Mouse (Mus musculus): ENCODE measurements around the gene Mctp1. TPM values are rescaled to one million over a fixed set of nuclear protein-coding genes. Genes with fewer than 3 reads are reported as not detected.
A peak's percentile ranks its signal among the peaks of the same experiment; 100 is the strongest.

Gene Mctp1
- total and polyA plus RNA-seq, 3 experiments = not detected

- Histone ChIP-seq H3K79me2 (ENCODE audit: control insufficient read depth, insufficient read depth, low read length, poor library complexity) (no peaks in the 10 kb centered on the region), H3K4me3 (ENCODE audit: control insufficient read depth in 1 of 2, insufficient read depth in 1 of 2, low read depth in 2 of 2, low read length in 2 of 2) (no peak overlapping the region), H3K4me1 (ENCODE audit: control insufficient read depth in 1 of 2, insufficient read depth in 2 of 2, low read length in 2 of 2) (peaks cover 14 to 17% of the 10 kb centered on the region in 2 experiments), H3K27ac (ENCODE audit: control insufficient read depth, low read depth, low read length) (peak overlapping the region; percentile 64), H3K9ac (ENCODE audit: control insufficient read depth, low read depth, low read length, poor library complexity, severe bottlenecking) (0 out of 2 replicates have a peak overlapping the region, but pooled peaks have one; percentile 18), H3K36me3 (ENCODE audit: control insufficient read depth in 1 of 2, insufficient read depth in 2 of 2, low read length in 2 of 2) (peaks cover 0 to 25% of the 10 kb centered on the region in 2 experiments; a peak in 2 of 4 replicates), H3K27me3 (ENCODE audit: control insufficient read depth in 1 of 2, insufficient read depth in 2 of 2, low read length in 2 of 2) (no peaks in the 10 kb centered on the region), H3K9me3 (replicated peaks; ENCODE audit: insufficient read depth, low read length) (no peaks in the 10 kb centered on the region)
- no peak for TF ChIP-seq MYC (IDR thresholded peaks at IDR 0.05; ENCODE audit: low read depth, low read length)
- no peak for TF ChIP-seq USF2 (IDR thresholded peaks at IDR 0.05; ENCODE audit: borderline replicate concordance in 1 of 2, insufficient read depth in 1 of 2, low read depth in 1 of 2, low read length in 2 of 2)
- no peak for TF ChIP-seq GABPA (IDR thresholded peaks at IDR 0.05; ENCODE audit: low read depth, low read length)
- TF ChIP-seq EP300 (IDR thresholded peaks at IDR 0.05; ENCODE audit: low read depth in 1 of 2, low read length in 2 of 2) = no peak
- no peak for TF ChIP-seq TAL1 (IDR thresholded peaks at IDR 0.05; ENCODE audit: low read length)
- TF ChIP-seq ZNF384 (IDR thresholded peaks at IDR 0.05; ENCODE audit: low read depth, low read length) = no peak
- TF ChIP-seq BHLHE40 (IDR thresholded peaks at IDR 0.05; ENCODE audit: borderline replicate concordance, low read depth, low read length) = no peak
- TF ChIP-seq POLR2AphosphoS2 (IDR thresholded peaks at IDR 0.05; ENCODE audit: low read length) = no peak
- no peak for TF ChIP-seq SIN3A (IDR thresholded peaks at IDR 0.05; ENCODE audit: low read length)
- TF ChIP-seq UBTF (IDR thresholded peaks at IDR 0.05; ENCODE audit: borderline replicate concordance, insufficient read depth, low read depth, low read length) = no peak
- TF ChIP-seq E2F4 (IDR thresholded peaks at IDR 0.05; ENCODE audit: borderline replicate concordance, low read depth, low read length) = no peak
- no peak for TF ChIP-seq CTCF (IDR thresholded peaks at IDR 0.05 in 2 of 3, conservative IDR thresholded peaks at IDR 0.05 in 1 of 3; ENCODE audit: control insufficient read depth in 1 of 3, insufficient read depth in 1 of 3, low read depth in 2 of 3, low read length in 3 of 3, poor library complexity in 1 of 3, severe bottlenecking in 1 of 3)
- no peak for TF ChIP-seq TBP (IDR thresholded peaks at IDR 0.05; ENCODE audit: low read depth, low read length)
- no peak for TF ChIP-seq MAFK (IDR thresholded peaks at IDR 0.05; ENCODE audit: borderline replicate concordance, low read depth, low read length)
- TF ChIP-seq CHD1 (IDR thresholded peaks at IDR 0.05; ENCODE audit: low read depth, low read length) = no peak
- TF ChIP-seq MYB (IDR thresholded peaks at IDR 0.05; ENCODE audit: low read depth, low read length) = no peak
- TF ChIP-seq ZC3H11A (IDR thresholded peaks at IDR 0.05; ENCODE audit: low read depth, low read length) = no peak
- no peak for TF ChIP-seq RAD21 (IDR thresholded peaks at IDR 0.05; ENCODE audit: low read depth, low read length)
- peak; percentile 45 for DNase-seq (ENCODE audit: low read depth, low spot score)
Measured at GRCm38 (mm10) chr13:76420111-76420510, 35.8 kb downstream of the Mctp1 start.

- no peak overlapping the region for H3K27ac ChIP-seq (ENCODE audit: control insufficient read depth, low read depth, low read length)
- no peaks in the 10 kb centered on the region for H3K9me3 ChIP-seq (replicated peaks; ENCODE audit: insufficient read depth, low read length)
- no peak overlapping the region for H3K4me3 ChIP-seq (ENCODE audit: control insufficient read depth in 1 of 2, insufficient read depth in 1 of 2, low read depth in 2 of 2, low read length in 2 of 2)
- H3K79me2 ChIP-seq (ENCODE audit: control insufficient read depth, insufficient read depth, low read length, poor library complexity) = no peaks in the 10 kb centered on the region
- DNase-seq (ENCODE audit: low read depth, low spot score) = peak; percentile 79
- H3K9ac ChIP-seq (ENCODE audit: control insufficient read depth, low read depth, low read length, poor library complexity, severe bottlenecking) = no peak overlapping the region
- peaks cover 0 to 25% of the 10 kb centered on the region in 2 experiments; a peak in 2 of 4 replicates for H3K36me3 ChIP-seq (ENCODE audit: control insufficient read depth in 1 of 2, insufficient read depth in 2 of 2, low read length in 2 of 2)
- H3K4me1 ChIP-seq (ENCODE audit: control insufficient read depth in 1 of 2, insufficient read depth in 2 of 2, low read length in 2 of 2) = peaks cover 14 to 17% of the 10 kb centered on the region in 2 experiments
- no peaks in the 10 kb centered on the region for H3K27me3 ChIP-seq (ENCODE audit: control insufficient read depth in 1 of 2, insufficient read depth in 2 of 2, low read length in 2 of 2)
- TF ChIP-seq RCOR1 (IDR thresholded peaks at IDR 0.05; ENCODE audit: low read depth, low read length) (peak; percentile 97), CHD2 (IDR thresholded peaks at IDR 0.05; ENCODE audit: low read length) (no peak), TCF12 (IDR thresholded peaks at IDR 0.05; ENCODE audit: low read depth, low read length) (peak; percentile 94), ETS1 (IDR thresholded peaks at IDR 0.05; ENCODE audit: low read depth, low read length) (peak; percentile 73; the same call in 1 of the 2 replicates), GABPA (IDR thresholded peaks at IDR 0.05; ENCODE audit: low read depth, low read length) (no peak), EP300 (IDR thresholded peaks at IDR 0.05; ENCODE audit: low read depth in 1 of 2, low read length in 2 of 2) (peak; percentile 93 to 97), GATA1 (IDR thresholded peaks at IDR 0.05; ENCODE audit: low read depth, low read length) (peak; percentile 97), BHLHE40 (IDR thresholded peaks at IDR 0.05; ENCODE audit: borderline replicate concordance, low read depth, low read length) (peak; percentile 47; the same call in 1 of the 2 replicates), MXI1 (IDR thresholded peaks at IDR 0.05; ENCODE audit: low read depth, low read length) (no peak), MAFK (IDR thresholded peaks at IDR 0.05; ENCODE audit: borderline replicate concordance, low read depth, low read length) (peak; percentile 44; the same call in 1 of the 2 replicates), RAD21 (IDR thresholded peaks at IDR 0.05; ENCODE audit: low read depth, low read length) (no peak), MAZ (IDR thresholded peaks at IDR 0.05; ENCODE audit: low read depth, low read length) (no peak), MYC (IDR thresholded peaks at IDR 0.05; ENCODE audit: low read depth, low read length) (no peak), CHD1 (IDR thresholded peaks at IDR 0.05; ENCODE audit: low read depth, low read length) (no peak), CTCF (IDR thresholded peaks at IDR 0.05 in 2 of 3, conservative IDR thresholded peaks at IDR 0.05 in 1 of 3; ENCODE audit: control insufficient read depth in 1 of 3, insufficient read depth in 1 of 3, low read depth in 2 of 3, low read length in 3 of 3, poor library complexity in 1 of 3, severe bottlenecking in 1 of 3) (no peak), USF1 (IDR thresholded peaks at IDR 0.05; ENCODE audit: low read depth, low read length) (no peak), JUND (IDR thresholded peaks at IDR 0.05; ENCODE audit: low read depth, low read length) (no peak), POLR2A (IDR thresholded peaks at IDR 0.05; ENCODE audit: control insufficient read depth in 1 of 2, insufficient read depth in 1 of 2, low read depth in 1 of 2, low read length in 2 of 2, poor library complexity in 1 of 2) (no peak), ZNF384 (IDR thresholded peaks at IDR 0.05; ENCODE audit: low read depth, low read length) (peak; percentile 56), POLR2AphosphoS5 (IDR thresholded peaks at IDR 0.05; ENCODE audit: borderline replicate concordance, low read depth, low read length) (no peak), KAT2A (conservative IDR thresholded peaks at IDR 0.05; ENCODE audit: low read depth, low read length) (no peak), ZC3H11A (IDR thresholded peaks at IDR 0.05; ENCODE audit: low read depth, low read length) (no peak)
Measured at GRCm38 (mm10) chr13:76421075-76421474, 36.7 kb downstream of the Mctp1 start.
